Mouse (Mus musculus) c-Kit-positive CD71-positive TER-119-positive erythroid progenitor cells, embryonic 14.5 days (primary cell): ENCODE data around the gene Arpc3.

Experiments
- DNase-seq: peaks from one replicate; pipeline ENCODE4 v3.0.0-alpha.2; 2013; ENCODE audit warnings: low spot score

Gene Arpc3

GRCm38 (mm10) chr5:122391786-122392180 is at the start of gene Arpc3:
TSS of gene Arpc3 (plus strand) at chr5:122391878.
- peak; percentile 87 for DNase-seq

GRCm38 (mm10) chr5:122342874-122343273 is 48.8 kb upstream of the Arpc3 start:
- DNase-seq = no peak

- DNase-seq = no peak
Observed at GRCm38 (mm10) chr5:122343768-122344167, 47.9 kb upstream of the Arpc3 start.

- peak; percentile 74 for DNase-seq
Observed at GRCm38 (mm10) chr5:122344260-122344659, 47.4 kb upstream of the Arpc3 start.

- DNase-seq = no peak
Observed at GRCm38 (mm10) chr5:122345777-122346176, 45.9 kb upstream of the Arpc3 start.

GRCm38 (mm10) chr5:122353807-122354491 is 37.7 kb upstream of the Arpc3 start, which contains the start of the genes Rad9b and Vps29:
TSS of gene Rad9b (minus strand) at chr5:122354233.
TSS of gene Vps29 (plus strand) at chr5:122354369.
- DNase-seq = peak; percentile 100

- no peak for DNase-seq
Observed at GRCm38 (mm10) chr5:122354492-122355067, 37.1 kb upstream of the Arpc3 start.

GRCm38 (mm10) chr5:122371591-122372191 is 20.0 kb upstream of the Arpc3 start, which contains the start of gene Gpn3:
TSS of gene Gpn3 (plus strand) at chr5:122371876.
- DNase-seq = peak; percentile 30

GRCm38 (mm10) chr5:122372192-122372769 is 19.4 kb upstream of the Arpc3 start, which contains the start of gene Fam216a:
TSS of gene Fam216a (minus strand) at chr5:122372364.
- peak; percentile 100 for DNase-seq

GRCm38 (mm10) chr5:122372878-122373277 is 18.8 kb upstream of the Arpc3 start:
- no peak for DNase-seq

- no peak for DNase-seq
Observed at GRCm38 (mm10) chr5:122377101-122377833, 14.4 kb upstream of the Arpc3 start.

- DNase-seq = no peak
Observed at GRCm38 (mm10) chr5:122378171-122378570, 13.5 kb upstream of the Arpc3 start.

GRCm38 (mm10) chr5:122379374-122380155 is 12.1 kb upstream of the Arpc3 start:
- peak; percentile 73 for DNase-seq

GRCm38 (mm10) chr5:122390006-122390405 is 1.7 kb upstream of the Arpc3 start:
- no peak for DNase-seq

GRCm38 (mm10) chr5:122390671-122391070 is 1.0 kb upstream of the Arpc3 start:
- no peak for DNase-seq

GRCm38 (mm10) chr5:122391178-122391785 is 396 bp upstream of the Arpc3 start:
- DNase-seq = no peak

GRCm38 (mm10) chr5:122392227-122393004 is 738 bp downstream of the Arpc3 start:
- DNase-seq = peak; percentile 26

- peak; percentile 81 for DNase-seq
Observed at GRCm38 (mm10) chr5:122393887-122394286, 2.2 kb downstream of the Arpc3 start.

- no peak for DNase-seq
Observed at GRCm38 (mm10) chr5:122396791-122397190, 5.1 kb downstream of the Arpc3 start.

- no peak for DNase-seq
Observed at GRCm38 (mm10) chr5:122397495-122397894, 5.8 kb downstream of the Arpc3 start.
